Mouse (Mus musculus): Measurements from ENCODE around the gene Efemp2.

Gene Efemp2

GRCm38 (mm10) chr19:5473720-5474119 lies at the start of gene Efemp2:
Efemp2 (plus strand) TSS chr19:5473954.
- in situ Hi-C loops (cut with MboI, MseI), result no loop called here

GRCm38 (mm10) chr19:5424092-5424781 lies 49.5 kb upstream of the Efemp2 start:
- in situ Hi-C loops (cut with MboI, MseI), result no loop called here

GRCm38 (mm10) chr19:5424782-5425741 lies 48.7 kb upstream of the Efemp2 start, which contains the start of the genes Drap1 and AI837181:
Drap1 (minus strand) TSS chr19:5424979.
AI837181 (plus strand) TSS chr19:5425144.
- in situ Hi-C loops (cut with MboI, MseI), result no loop called here

- in situ Hi-C loops (cut with MboI, MseI), result no loop called here
Measured at GRCm38 (mm10) chr19:5425906-5426565, 47.7 kb upstream of the Efemp2 start.

- in situ Hi-C loops (cut with MboI, MseI), result no loop called here
Measured at GRCm38 (mm10) chr19:5426640-5427290, 47.0 kb upstream of the Efemp2 start.

GRCm38 (mm10) chr19:5428083-5428482 lies 45.7 kb upstream of the Efemp2 start:
- in situ Hi-C loops (cut with MboI, MseI), result no loop called here

GRCm38 (mm10) chr19:5429219-5429618 lies 44.5 kb upstream of the Efemp2 start:
- in situ Hi-C loops (cut with MboI, MseI), result no loop called here

- in situ Hi-C loops (cut with MboI, MseI), result no loop called here
Measured at GRCm38 (mm10) chr19:5429806-5430205, 43.9 kb upstream of the Efemp2 start.

- in situ Hi-C loops (cut with MboI, MseI), result no loop called here
Measured at GRCm38 (mm10) chr19:5430408-5430807, 43.3 kb upstream of the Efemp2 start.

- in situ Hi-C loops (cut with MboI, MseI), result no loop called here
Measured at GRCm38 (mm10) chr19:5431911-5432464, 41.8 kb upstream of the Efemp2 start.

- in situ Hi-C loops (cut with MboI, MseI), result no loop called here
Measured at GRCm38 (mm10) chr19:5432992-5433852, 40.5 kb upstream of the Efemp2 start.

- in situ Hi-C loops (cut with MboI, MseI), result no loop called here
Measured at GRCm38 (mm10) chr19:5433951-5434350, 39.8 kb upstream of the Efemp2 start.

GRCm38 (mm10) chr19:5444371-5444908 lies 29.3 kb upstream of the Efemp2 start:
- in situ Hi-C loops (cut with MboI, MseI), result no loop called here

- in situ Hi-C loops (cut with MboI, MseI), result no loop called here
Measured at GRCm38 (mm10) chr19:5444954-5445353, 28.8 kb upstream of the Efemp2 start.

- in situ Hi-C loops (cut with MboI, MseI), result no loop called here
Measured at GRCm38 (mm10) chr19:5445747-5446146, 28.0 kb upstream of the Efemp2 start.

- in situ Hi-C loops (cut with MboI, MseI), result no loop called here
Measured at GRCm38 (mm10) chr19:5447515-5448353, 26.0 kb upstream of the Efemp2 start, which contains the start of gene Fosl1. Fosl1 (plus strand) TSS chr19:5447547.

- in situ Hi-C loops (cut with MboI, MseI), result no loop called here
Measured at GRCm38 (mm10) chr19:5448354-5449150, 25.2 kb upstream of the Efemp2 start.

GRCm38 (mm10) chr19:5449673-5450072 lies 24.1 kb upstream of the Efemp2 start:
- in situ Hi-C loops (cut with MboI, MseI), result no loop called here
